8 mouse cellular contexts compared by ENCODE assay signal in the genomic region with DNA sequence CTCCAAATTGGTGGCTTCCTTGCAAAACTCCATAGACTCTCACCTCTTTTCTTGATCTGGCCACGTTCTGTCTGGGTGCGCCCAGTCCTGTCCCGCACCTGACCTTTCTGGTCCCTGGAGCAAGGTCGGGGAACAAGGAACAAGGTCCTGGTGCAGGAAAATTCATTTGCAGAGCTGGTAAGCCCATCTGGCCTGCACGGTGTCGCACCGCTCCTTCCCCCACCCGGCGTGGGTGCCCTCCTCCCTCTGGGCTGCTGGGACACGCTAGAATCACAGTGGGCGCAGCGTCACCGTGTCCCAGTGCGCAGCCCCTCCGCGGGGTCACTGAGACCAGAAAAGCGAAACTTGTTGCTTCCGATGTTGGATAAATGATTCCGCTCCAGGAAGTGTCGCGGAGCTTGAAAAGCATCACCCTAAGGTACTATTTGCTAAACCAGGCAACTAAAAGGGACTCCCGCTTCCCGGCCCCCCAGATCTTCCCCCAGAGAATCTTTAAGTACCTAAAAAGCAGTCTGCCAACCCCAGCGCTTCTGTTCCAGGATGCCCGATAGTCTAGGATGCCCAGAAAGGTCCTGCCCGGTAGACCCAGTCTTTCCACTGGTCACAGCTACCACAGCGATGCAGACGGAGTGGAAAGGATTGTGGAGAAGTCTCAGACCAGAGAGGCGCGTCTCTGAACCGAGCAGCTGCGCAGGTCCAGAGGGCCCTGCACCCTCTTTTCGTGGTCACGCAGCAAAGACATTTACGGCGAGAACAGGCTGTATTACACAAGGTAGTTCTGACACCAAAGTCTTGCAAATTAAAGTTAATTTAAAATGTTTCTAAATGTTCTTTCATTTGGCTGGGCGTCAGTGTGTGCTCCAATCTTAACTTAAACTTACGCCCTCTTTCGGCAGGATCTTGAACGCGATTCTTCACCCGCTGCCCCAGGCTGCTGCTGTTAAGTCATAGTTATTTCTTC. TPM values are rescaled to one million over a fixed set of nuclear protein-coding genes. Genes with fewer than 3 reads are reported as not detected.
DNase-seq lines count a peak whose midpoint lies in the region; ATAC-seq lines count a peak whose summit lies in the region.

A gene (minus strand): TSS at position 717 of the 961 bp plus-strand sequence.

- H3K4me2 ChIP-seq in heart, embryonic 16.5 days (ENCODE audit: low read depth, low read length): peak within 1 kb of the TSS; percentile 93
- peak within 1 kb of the TSS; percentile 63 for H3K4me2 ChIP-seq in liver, embryonic 15.5 days
- peak within 1 kb of the TSS; percentile 97 for H3K4me2 ChIP-seq in neural tube, embryonic 15.5 days

- H3K4me3 ChIP-seq in forebrain, embryonic 10.5 days: peak within 1 kb of the TSS; percentile 61
- H3K4me3 ChIP-seq in heart, embryonic 16.5 days (ENCODE audit: low read length): peak within 1 kb of the TSS; percentile 72
- H3K4me3 ChIP-seq in liver, embryonic 15.5 days (replicated peaks): peak within 1 kb of the TSS; percentile 50
- H3K4me3 ChIP-seq in neural tube, embryonic 15.5 days (replicated peaks): peak within 1 kb of the TSS; percentile 57

- no peaks in the 10 kb centered on the region for H3K36me3 ChIP-seq in forebrain, embryonic 10.5 days (replicated peaks)
- no peaks in the 10 kb centered on the region for H3K36me3 ChIP-seq in heart, embryonic 16.5 days (ENCODE audit: control insufficient read depth, insufficient read depth)
- no peaks in the 10 kb centered on the region for H3K36me3 ChIP-seq in liver, embryonic 15.5 days (replicated peaks)
- H3K36me3 ChIP-seq in neural tube, embryonic 15.5 days: no peaks in the 10 kb centered on the region

- H3K9me3 ChIP-seq in forebrain, embryonic 10.5 days: no peaks in the 10 kb centered on the region
- no peaks in the 10 kb centered on the region for H3K9me3 ChIP-seq in heart, embryonic 16.5 days (replicated peaks; ENCODE audit: control insufficient read depth, low read length)
- no peaks in the 10 kb centered on the region for H3K9me3 ChIP-seq in liver, embryonic 15.5 days (replicated peaks)
- H3K9me3 ChIP-seq in neural tube, embryonic 15.5 days (replicated peaks): no peaks in the 10 kb centered on the region

- peak within 1 kb of the TSS; percentile 63; the same call in 1 of the 2 replicates for H3K27ac ChIP-seq in forebrain, embryonic 10.5 days
- peak within 1 kb of the TSS; percentile 74 for H3K27ac ChIP-seq in heart, embryonic 16.5 days (ENCODE audit: low read length)
- 0 out of 2 replicates have a peak within 1 kb of the TSS, but pooled peaks have one; percentile 29 for H3K27ac ChIP-seq in liver, embryonic 15.5 days (replicated peaks)
- H3K27ac ChIP-seq in neural tube, embryonic 15.5 days (replicated peaks): peak within 1 kb of the TSS; percentile 23; the same call in 1 of the 2 replicates

- peaks cover 75% of the 10 kb centered on the region for H3K27me3 ChIP-seq in forebrain, embryonic 10.5 days (ENCODE audit: poor library complexity, severe bottlenecking)
- 0 out of 2 replicates have a peak, but pooled peaks cover 9% of the 10 kb centered on the region for H3K27me3 ChIP-seq in heart, embryonic 16.5 days (ENCODE audit: control insufficient read depth, insufficient read depth, low read length)
- H3K27me3 ChIP-seq in liver, embryonic 15.5 days: peaks cover 67% of the 10 kb centered on the region
- peaks cover 60% of the 10 kb centered on the region for H3K27me3 ChIP-seq in neural tube, embryonic 15.5 days (replicated peaks)

- no peak for ATAC-seq in heart, embryonic 16.5 days (replicated peaks; ENCODE audit: extremely low read depth, insufficient read depth, low FRiP score)
- ATAC-seq in liver, embryonic 15.5 days (ENCODE audit: insufficient read depth): 0 out of 2 replicates have a peak, but pooled peaks have one; percentile 10
- no peak for ATAC-seq in neural tube, embryonic 15.5 days (ENCODE audit: low FRiP score)

- H3K9ac ChIP-seq in heart, embryonic 16.5 days (ENCODE audit: low read length): peak within 1 kb of the TSS; percentile 73
- no peak within 1 kb of the TSS for H3K9ac ChIP-seq in liver, embryonic 15.5 days
- 0 out of 2 replicates have a peak within 1 kb of the TSS, but pooled peaks have one; percentile 26 for H3K9ac ChIP-seq in neural tube, embryonic 15.5 days (replicated peaks)

- under 1% methylated on average over 42 of the region's 42 CpGs for WGBS in forebrain, embryonic 10.5 days
- WGBS in heart, embryonic 16.5 days: under 1% methylated on average over 42 of the region's 42 CpGs
- under 1% methylated on average over 42 of the region's 42 CpGs for WGBS in liver, embryonic 15.5 days (ENCODE audit: insufficient replicate concordance)
- 1% methylated on average over 42 of the region's 42 CpGs for WGBS in neural tube, embryonic 15.5 days

- DNase-seq in thymus, postnatal 0 days (ENCODE audit: low spot score): peak; percentile 39
- DNase-seq in thymus, postnatal 36 days: no peak
- DNase-seq in forebrain, embryonic 10.5 days (ENCODE audit: extremely low spot score, low spot score): peak; percentile 65
- DNase-seq in kidney, postnatal 14 days: peak; percentile 65
- DNase-seq in spleen, postnatal 4 days (ENCODE audit: low spot score in 2 of 2): no peak

- H3K4me1 ChIP-seq in forebrain, embryonic 10.5 days: peaks cover 52% of the 10 kb centered on the region
- peaks cover 17% of the 10 kb centered on the region for H3K4me1 ChIP-seq in heart, embryonic 16.5 days (ENCODE audit: control insufficient read depth, insufficient read depth, low read length)
- peaks cover 5% of the 10 kb centered on the region for H3K4me1 ChIP-seq in liver, embryonic 15.5 days (replicated peaks)
- H3K4me1 ChIP-seq in neural tube, embryonic 15.5 days: peaks cover 47% of the 10 kb centered on the region

RNA-seq across cellular contexts. Expression of the gene that starts here (rescaled TPM):
- 0.45 and 0.49 TPM in 2 replicates for polyA plus RNA-seq in thymus, postnatal 0 days (2015; fragmentation: Nextera tagmentation; extraction: Ambion mirVana)
- polyA plus RNA-seq in forebrain, embryonic 10.5 days (2016; fragmentation: Nextera tagmentation; extraction: Ambion mirVana): 2.4 and 2.6 TPM in 2 replicates
- polyA plus RNA-seq in heart, embryonic 16.5 days (2015; fragmentation: Nextera tagmentation; extraction: Ambion mirVana): 7.6 and 8.1 TPM in 2 replicates
- 1.5 TPM in 2 replicates for polyA plus RNA-seq in liver, embryonic 15.5 days (2015; fragmentation: Nextera tagmentation; extraction: Ambion mirVana)
- 1.4 and 2.5 TPM in 2 replicates for polyA plus RNA-seq in neural tube, embryonic 15.5 days (2015; fragmentation: Nextera tagmentation; extraction: Ambion mirVana)

Comparison
In these comparisons a context has a peak if more than half of its experiments do, and no peak if none do; other contexts are left out.
1. Peak in DNase-seq in thymus, postnatal 0 days; RNA of the gene not detected or under 1 TPM.
2. DNase-seq: peak in forebrain, embryonic 10.5 days (single experiment) and kidney, postnatal 14 days (single experiment); none in thymus, postnatal 36 days (0 of 2) and spleen, postnatal 4 days (0 of 2).
3. H3K27ac ChIP-seq: peak in every context shown above with its lines; median percentile 74 in heart, embryonic 16.5 days; 63 in forebrain, embryonic 10.5 days; 29 in liver, embryonic 15.5 days; 23 in neural tube, embryonic 15.5 days.
4. Peak in every context shown above with its lines, with median percentiles within 50 percentile points of each other: H3K4me3 ChIP-seq and H3K4me2 ChIP-seq.